Mouse (Mus musculus) forebrain, embryonic 16.5 days (tissue): ENCODE measurements around the gene Clptm1. TPM values are rescaled to one million over a fixed set of nuclear protein-coding genes. Genes with fewer than 3 reads are reported as not detected.

Source experiments
- ATAC-seq: fragments of 200-750 bp; cut with Nextera tagmentation; 2 replicates; pipeline ENCODE4 v1.8.0; 2017; ENCODE audit warnings: mild to moderate bottlenecking, moderate library complexity
- H3K27ac ChIP-seq: fragments of 300-500 bp; sonication (generic); 2 replicates; pipeline ENCODE4 v1.5.1; 2014; ENCODE audit warnings: low read length, control low read depth
- H3K27me3 ChIP-seq: fragments of 300-500 bp; sonication (generic); replicated peaks from 2 replicates; pipeline ENCODE4 v1.6.1; 2014; ENCODE audit warnings: low read length; ENCODE audit not compliant: control insufficient read depth, insufficient read depth
- H3K36me3 ChIP-seq: fragments of 300-500 bp; sonication (generic); 2 replicates; pipeline ENCODE4 v1.6.1; 2014; ENCODE audit not compliant: control insufficient read depth, insufficient read depth
- H3K4me1 ChIP-seq: fragments of 300-500 bp; sonication (generic); replicated peaks from 2 replicates; pipeline ENCODE4 v1.6.1; 2014; ENCODE audit warnings: low read length; ENCODE audit not compliant: control insufficient read depth, insufficient read depth
- H3K4me2 ChIP-seq: fragments of 300-500 bp; sonication (generic); 2 replicates; pipeline ENCODE4 v1.6.1; 2014; ENCODE audit warnings: mild to moderate bottlenecking, low read length, control low read depth
- H3K4me3 ChIP-seq: fragments of 300-500 bp; sonication (generic); replicated peaks from 2 replicates; pipeline ENCODE4 v1.5.1; 2014; ENCODE audit warnings: mild to moderate bottlenecking, low read length, control low read depth
- H3K9ac ChIP-seq: fragments of 300-500 bp; sonication (generic); replicated peaks from 2 replicates; pipeline ENCODE4 v1.6.1; 2014; ENCODE audit warnings: low read depth, low read length, control low read depth
- H3K9me3 ChIP-seq: fragments of 300-500 bp; sonication (generic); 2 replicates; pipeline ENCODE4 v1.6.1; 2016; ENCODE audit warnings: low read length; ENCODE audit not compliant: control insufficient read depth
- WGBS: fragments of 180-500 bp; shearing (Covaris S2); extraction: QIAGEN DNeasy Blood & Tissue Kit; methylation state at CpG from one replicate; pipeline ENCODE4 v1.1.7; 2014; 5-methylcytosine and 5-hydroxymethylcytosine counted together
- polyA plus RNA-seq: library from polyadenylated mRNA; unstranded; fragments of >200 nt; fragmentation: Nextera tagmentation; extraction: Ambion mirVana; gene quantifications from 2 replicates; pipeline ENCODE4 v1.2.1, GENCODE M21; 2015

Gene Clptm1
- polyA plus RNA-seq, 1 experiment from 2014 or later = 92.5 TPM

GRCm38 (mm10) chr7:19673083-19673699 lies 8.4 kb upstream of the Clptm1 start:
- Histone ChIP-seq H3K4me2 (no peak overlapping the region), H3K36me3 (no peaks in the 10 kb centered on the region), H3K9me3 (no peaks in the 10 kb centered on the region), H3K27me3 (0 out of 2 replicates have a peak, but pooled peaks cover 2% of the 10 kb centered on the region), H3K4me1 (peaks cover 5% of the 10 kb centered on the region), H3K27ac (no peak overlapping the region), H3K4me3 (no peak overlapping the region), H3K9ac (no peak overlapping the region)
- no peak for ATAC-seq
- WGBS = 68% methylated on average over 14 of the region's 14 CpGs

DNA sequence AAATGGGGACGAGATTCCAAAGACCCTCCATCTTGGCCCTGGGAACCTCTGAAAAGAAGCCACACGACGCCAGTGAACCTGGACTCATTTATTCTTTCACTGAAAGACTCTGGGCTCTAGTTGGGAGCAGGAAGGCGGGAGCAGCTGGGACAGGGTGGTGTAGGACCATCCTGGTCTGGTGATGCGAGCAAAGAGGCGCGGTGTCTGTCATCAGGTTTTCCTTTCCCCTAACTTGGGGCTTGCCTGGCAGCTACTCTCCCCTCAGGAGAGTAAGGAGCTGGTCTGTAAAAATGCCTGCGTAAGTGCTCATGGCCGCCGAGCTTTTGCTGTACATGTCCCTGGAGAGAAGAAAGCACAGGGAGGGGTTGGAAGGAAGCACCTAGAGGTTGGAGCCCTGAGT lies 6.7 kb upstream of the Clptm1 start:
- 0 out of 2 replicates have a peak, but pooled peaks cover 2% of the 10 kb centered on the region for H3K27me3 ChIP-seq

DNA sequence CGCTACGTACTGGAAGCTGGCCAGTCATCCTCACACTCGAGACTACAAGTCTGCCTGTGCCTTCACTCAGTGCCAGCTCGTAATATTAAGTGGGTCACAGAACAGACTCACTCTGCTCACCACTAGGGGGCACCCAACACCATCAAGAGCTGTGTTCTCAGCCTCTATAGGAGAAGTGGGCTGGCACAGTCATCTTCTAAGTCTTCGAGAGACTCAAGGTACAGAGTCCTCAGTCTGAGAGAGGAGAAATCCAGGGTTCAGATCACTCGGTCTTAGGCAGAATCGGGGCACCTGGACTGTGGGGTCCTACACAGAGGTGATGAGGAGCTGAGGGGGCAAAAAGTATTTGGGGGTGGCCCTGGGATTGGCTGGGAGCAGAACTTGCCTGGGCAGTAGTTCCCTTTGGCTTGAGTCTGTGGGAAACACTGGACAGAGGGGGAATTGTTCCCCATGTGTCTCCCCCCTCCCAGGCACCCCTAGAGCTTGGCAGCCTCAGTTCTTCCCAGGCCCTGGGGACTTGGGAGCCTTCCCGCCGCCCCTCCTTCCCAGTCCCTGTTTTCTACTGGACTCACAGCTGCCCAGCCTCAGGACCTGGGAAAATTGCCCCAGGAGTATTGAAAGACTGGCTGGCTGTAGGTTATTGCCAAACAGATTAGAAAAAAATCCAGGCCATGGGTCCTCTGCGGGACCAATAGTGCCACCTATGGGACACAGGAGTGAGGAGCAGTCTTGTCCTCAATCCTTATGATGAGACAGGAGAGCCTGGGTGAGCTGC lies 4.3 kb upstream of the Clptm1 start:
- 0 out of 2 replicates have a peak, but pooled peaks cover 2% of the 10 kb centered on the region for H3K27me3 ChIP-seq
- WGBS = 2% methylated on average over 10 of the region's 10 CpGs
- no peaks in the 10 kb centered on the region for H3K9me3 ChIP-seq
- peak; percentile 73 for ATAC-seq
- H3K4me1 ChIP-seq = peaks cover 14% of the 10 kb centered on the region
- H3K9ac ChIP-seq = no peak overlapping the region
- H3K36me3 ChIP-seq = no peaks in the 10 kb centered on the region
- H3K4me3 ChIP-seq = no peak overlapping the region
- no peak overlapping the region for H3K4me2 ChIP-seq
- H3K27ac ChIP-seq = peak overlapping the region; percentile 71; the same call in 1 of the 2 replicates

More for the DNA sequence above, 6.7 kb upstream of the Clptm1 start:
- Histone ChIP-seq H3K27ac (no peak overlapping the region), H3K4me2 (no peak overlapping the region), H3K36me3 (no peaks in the 10 kb centered on the region), H3K9me3 (no peaks in the 10 kb centered on the region), H3K9ac (no peak overlapping the region), H3K4me1 (peaks cover 5% of the 10 kb centered on the region), H3K4me3 (no peak overlapping the region)
- ATAC-seq = no peak
- WGBS = 72% methylated on average over 10 of the region's 10 CpGs

DNA sequence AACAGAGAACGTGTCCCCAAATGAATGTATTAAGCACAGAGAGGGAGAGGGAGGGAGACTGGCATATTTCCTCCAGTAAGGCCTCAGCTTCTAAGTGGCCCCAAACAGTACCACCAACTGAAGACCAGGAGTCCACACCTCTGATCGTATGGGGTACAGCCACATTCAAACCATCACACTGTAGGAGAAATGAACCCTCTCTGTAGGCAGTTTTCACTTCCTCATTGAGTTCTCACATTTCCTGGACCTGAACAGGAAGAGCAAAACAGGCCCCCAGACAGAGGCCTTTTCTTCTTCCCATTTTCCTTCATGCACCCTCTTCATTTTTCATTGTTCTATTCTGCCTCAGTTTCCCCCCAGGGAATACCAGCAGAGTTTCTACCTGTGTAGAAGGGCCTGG lies 2.6 kb upstream of the Clptm1 start:
- Histone ChIP-seq H3K9ac (no peak overlapping the region), H3K36me3 (no peaks in the 10 kb centered on the region), H3K4me3 (no peak overlapping the region), H3K27me3 (0 out of 2 replicates have a peak, but pooled peaks cover 2% of the 10 kb centered on the region), H3K9me3 (no peaks in the 10 kb centered on the region), H3K4me1 (peaks cover 29% of the 10 kb centered on the region), H3K4me2 (no peak overlapping the region), H3K27ac (no peak overlapping the region)
- 76% methylated on average over 2 of the region's 2 CpGs for WGBS
- no peak for ATAC-seq

GRCm38 (mm10) chr7:19666750-19667149 lies 1.9 kb upstream of the Clptm1 start:
- H3K4me1 ChIP-seq = peaks cover 31% of the 10 kb centered on the region
- no peak overlapping the region for H3K27ac ChIP-seq
- no peaks in the 10 kb centered on the region for H3K36me3 ChIP-seq
- no peak overlapping the region for H3K4me3 ChIP-seq
- no peak overlapping the region for H3K4me2 ChIP-seq
- no peaks in the 10 kb centered on the region for H3K9me3 ChIP-seq
- ATAC-seq = no peak
- WGBS = 75% methylated on average over 3 of the region's 3 CpGs
- 0 out of 2 replicates have a peak, but pooled peaks cover 2% of the 10 kb centered on the region for H3K27me3 ChIP-seq
- H3K9ac ChIP-seq = no peak overlapping the region

DNA sequence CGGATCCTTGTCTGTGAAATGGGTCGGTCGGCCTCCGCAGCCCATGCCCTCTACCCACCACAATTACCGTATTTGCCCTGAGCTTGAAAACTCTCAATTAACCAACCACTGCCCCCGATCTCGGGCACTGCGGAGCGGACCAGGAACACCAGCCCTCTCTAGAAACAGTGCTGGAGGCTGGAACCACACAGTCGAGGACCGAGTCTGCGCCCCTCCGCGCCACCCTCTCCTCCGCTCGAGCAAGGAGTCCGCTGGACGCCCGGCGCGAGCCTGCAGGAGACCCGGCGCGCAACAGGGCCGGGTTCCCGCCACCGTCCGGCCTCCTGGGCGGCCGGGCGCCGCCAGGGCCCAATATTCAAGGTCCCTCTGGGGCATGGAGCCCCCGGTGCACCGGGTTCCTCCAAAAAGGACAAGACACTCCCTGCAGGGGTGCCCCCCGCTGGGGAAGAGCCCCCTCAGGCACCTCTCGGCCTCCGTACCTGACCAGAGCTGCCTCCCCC lies 328 bp downstream of the Clptm1 start:
- peak overlapping the region; percentile 95 for H3K4me3 ChIP-seq
- peak overlapping the region; percentile 91 for H3K4me2 ChIP-seq
- no peaks in the 10 kb centered on the region for H3K27me3 ChIP-seq
- peaks cover 31% of the 10 kb centered on the region for H3K4me1 ChIP-seq
- 0 out of 2 replicates have a peak, but pooled peaks cover 2% of the 10 kb centered on the region for H3K36me3 ChIP-seq
- peak; percentile 37 for ATAC-seq
- H3K27ac ChIP-seq = peak overlapping the region; percentile 66; the same call in 1 of the 2 replicates
- no peaks in the 10 kb centered on the region for H3K9me3 ChIP-seq
- H3K9ac ChIP-seq = peak overlapping the region; percentile 95
- whole genome bisulfite sequencing = under 1% methylated on average over 37 of the region's 37 CpGs

GRCm38 (mm10) chr7:19663940-19664339 lies 893 bp downstream of the Clptm1 start:
- H3K4me2 ChIP-seq = peak overlapping the region; percentile 91
- no peak overlapping the region for H3K27ac ChIP-seq
- peak overlapping the region; percentile 95 for H3K9ac ChIP-seq
- 0 out of 2 replicates have a peak, but pooled peaks cover 2% of the 10 kb centered on the region for H3K36me3 ChIP-seq
- no peak for ATAC-seq
- no peaks in the 10 kb centered on the region for H3K27me3 ChIP-seq
- H3K9me3 ChIP-seq = no peaks in the 10 kb centered on the region
- 18% methylated on average over 8 of the region's 8 CpGs for WGBS
- H3K4me1 ChIP-seq = peaks cover 26% of the 10 kb centered on the region
- H3K4me3 ChIP-seq = peak overlapping the region; percentile 95

- H3K4me3 ChIP-seq = no peak overlapping the region
Observed at GRCm38 (mm10) chr7:19652614-19653013, 12.2 kb downstream of the Clptm1 start.

GRCm38 (mm10) chr7:19651063-19651786 lies 13.6 kb downstream of the Clptm1 start:
- no peak overlapping the region for H3K27ac ChIP-seq
- no peaks in the 10 kb centered on the region for H3K27me3 ChIP-seq
- H3K4me3 ChIP-seq = no peak overlapping the region
- no peak overlapping the region for H3K9ac ChIP-seq
- no peak overlapping the region for H3K4me2 ChIP-seq
- ATAC-seq = no peak
- WGBS = 93% methylated on average over 6 of the region's 6 CpGs
- peaks cover 12% of the 10 kb centered on the region for H3K36me3 ChIP-seq
- H3K4me1 ChIP-seq = no peaks in the 10 kb centered on the region
- no peaks in the 10 kb centered on the region for H3K9me3 ChIP-seq

More at GRCm38 (mm10) chr7:19652614-19653013, 12.2 kb downstream of the Clptm1 start:
- H3K4me2 ChIP-seq = no peak overlapping the region
- H3K4me1 ChIP-seq = no peaks in the 10 kb centered on the region
- no peak for ATAC-seq
- no peak overlapping the region for H3K9ac ChIP-seq
- H3K27me3 ChIP-seq = no peaks in the 10 kb centered on the region
- H3K27ac ChIP-seq = no peak overlapping the region
- 97% methylated on average over 2 of the region's 2 CpGs for WGBS
- H3K36me3 ChIP-seq = peaks cover 6% of the 10 kb centered on the region
- H3K9me3 ChIP-seq = no peaks in the 10 kb centered on the region
